Mouse (Mus musculus) forebrain, postnatal 0 days (tissue): ENCODE measurements around the gene Stag1. TPM values are rescaled to one million over a fixed set of nuclear protein-coding genes. Genes with fewer than 3 reads are reported as not detected.
A peak's percentile ranks its signal among the peaks of the same experiment; 100 is the strongest.

Experiments used
- ATAC-seq: fragments of 200-750 bp; cut with Nextera tagmentation; 2 replicates; pipeline ENCODE4 v1.8.0; 2017; ENCODE audit warnings: mild to moderate bottlenecking, moderate library complexity
- DNase-seq: peaks from one replicate; pipeline ENCODE4 v3.0.0-alpha.2; 2015
- H3K27ac ChIP-seq: fragments of 300-500 bp; sonication (generic); 2 replicates; pipeline ENCODE4 v1.5.1; 2014; ENCODE audit warnings: low read depth, mild to moderate bottlenecking, antibody characterized with exemption, low read length, moderate library complexity, mixed read lengths
- H3K27me3 ChIP-seq: fragments of 300-500 bp; sonication (generic); 2 replicates; pipeline ENCODE4 v1.6.1; 2014; ENCODE audit warnings: mild to moderate bottlenecking, low read length, mixed read lengths; ENCODE audit not compliant: insufficient read depth
- H3K36me3 ChIP-seq: fragments of 300-500 bp; sonication (generic); 2 replicates; pipeline ENCODE4 v1.6.1; 2014; ENCODE audit warnings: mild to moderate bottlenecking, moderate library complexity; ENCODE audit not compliant: insufficient read depth
- H3K4me1 ChIP-seq: fragments of 300-500 bp; sonication (generic); 2 replicates; pipeline ENCODE4 v1.6.1; 2014; ENCODE audit warnings: antibody characterized with exemption; ENCODE audit not compliant: insufficient read depth
- H3K4me2 ChIP-seq: fragments of 300-500 bp; sonication (generic); 2 replicates; pipeline ENCODE4 v1.6.1; 2014; ENCODE audit warnings: low read depth, mild to moderate bottlenecking, moderate library complexity
- H3K4me3 ChIP-seq: fragments of 300-500 bp; sonication (generic); 2 replicates; pipeline ENCODE4 v1.5.1; 2014; ENCODE audit warnings: low read depth, low read length, mixed read lengths
- H3K9ac ChIP-seq: fragments of 300-500 bp; sonication (generic); 2 replicates; pipeline ENCODE4 v1.6.1; 2014; ENCODE audit warnings: mild to moderate bottlenecking
- H3K9me3 ChIP-seq: fragments of 300-500 bp; sonication (generic); 2 replicates; pipeline ENCODE4 v1.6.1; 2016; ENCODE audit warnings: low read length
- CTCF ChIP-seq: sonication (generic); IDR thresholded peaks from 2 replicates; pipeline ENCODE4 v1.5.1; 2016; ENCODE audit warnings: antibody characterized with exemption, control low read depth, low read depth
- WGBS: fragments of 180-500 bp; shearing (Covaris S2); extraction: QIAGEN DNeasy Blood & Tissue Kit; methylation state at CpG from one replicate; pipeline ENCODE4 v1.1.7; 2014; 5-methylcytosine and 5-hydroxymethylcytosine counted together
- polyA plus RNA-seq: library from polyadenylated mRNA; unstranded; fragments of >200 nt; fragmentation: Nextera tagmentation; extraction: Ambion mirVana; gene quantifications from 2 replicates; pipeline ENCODE4 v1.2.1, GENCODE M21; 2015
- total RNA-seq: library from RNA; depleted of rRNA; stranded (reverse); fragments of >200 nt; gene quantifications from 2 replicates; pipeline ENCODE4 v1.2.3, GENCODE M21; 2014

The Stag1 gene
- total and polyA plus RNA-seq, 2 experiments from 2014 or later, result 22.4 to 65.1 TPM

- no peak for DNase-seq
- no peaks in the 10 kb centered on the region for H3K27me3 ChIP-seq
- no peak overlapping the region for H3K27ac ChIP-seq
- H3K4me2 ChIP-seq, result no peak overlapping the region
- no peak overlapping the region for H3K4me3 ChIP-seq
- H3K36me3 ChIP-seq, result no peaks in the 10 kb centered on the region
- H3K4me1 ChIP-seq, result no peaks in the 10 kb centered on the region
- 42% methylated on average over 2 of the region's 2 CpGs for WGBS
- H3K9me3 ChIP-seq, result no peaks in the 10 kb centered on the region
- no peak for ATAC-seq
- H3K9ac ChIP-seq, result no peak overlapping the region
- no peak for TF ChIP-seq CTCF
These were observed 43.2 kb downstream of the Stag1 start for GRCm38 (mm10) chr9:100640754-100641153.

DNA sequence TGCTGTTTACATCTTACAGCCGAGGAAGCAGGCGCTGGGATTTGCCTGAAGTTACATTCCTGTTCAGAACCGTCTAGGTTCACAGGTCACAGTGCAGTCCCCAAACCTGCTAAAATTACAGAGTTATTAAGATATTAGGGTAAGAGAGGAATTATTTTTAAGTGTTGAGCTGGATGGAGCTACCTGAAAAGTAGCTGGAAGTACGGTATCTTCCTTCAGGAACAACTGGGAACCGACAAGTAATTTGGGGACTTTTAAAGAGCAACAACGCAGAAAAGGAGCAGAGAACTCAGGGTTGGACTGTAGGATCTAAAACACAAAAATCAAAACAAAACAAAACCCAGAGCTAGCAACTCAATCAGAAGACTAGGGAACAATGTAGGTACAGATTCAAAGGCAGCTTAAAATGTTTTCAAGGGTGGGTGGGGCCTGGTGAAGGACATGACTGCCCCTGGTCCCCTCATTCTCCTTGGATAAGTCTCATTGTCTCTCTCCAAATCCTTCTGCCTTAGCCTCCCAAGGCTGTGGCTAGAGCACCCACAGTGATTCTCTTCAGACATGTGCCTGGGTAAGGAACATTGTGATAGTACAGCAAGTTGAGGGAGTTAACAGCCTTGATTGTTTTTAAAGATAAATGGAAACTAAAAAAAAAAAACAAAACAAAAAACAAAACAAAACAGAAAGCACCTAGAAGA lies 43.9 kb downstream of the Stag1 start:
- H3K9ac ChIP-seq, result no peak overlapping the region
- no peaks in the 10 kb centered on the region for H3K36me3 ChIP-seq
- no peaks in the 10 kb centered on the region for H3K9me3 ChIP-seq
- ATAC-seq (no peak), DNase-seq (no peak)
- H3K4me3 ChIP-seq, result no peak overlapping the region
- H3K27me3 ChIP-seq, result no peaks in the 10 kb centered on the region
- no peaks in the 10 kb centered on the region for H3K4me1 ChIP-seq
- 23% methylated on average over 6 of the region's 6 CpGs for WGBS
- peak overlapping the region; percentile 50 for H3K4me2 ChIP-seq
- H3K27ac ChIP-seq, result no peak overlapping the region
- no peak for TF ChIP-seq CTCF

- no peaks in the 10 kb centered on the region for H3K4me1 ChIP-seq
- peak overlapping the region; percentile 50 for H3K4me2 ChIP-seq
- H3K27ac ChIP-seq, result peak overlapping the region; percentile 99
- no peaks in the 10 kb centered on the region for H3K9me3 ChIP-seq
- H3K36me3 ChIP-seq, result no peaks in the 10 kb centered on the region
- DNase-seq (no peak), ATAC-seq (no peak)
- no peak for TF ChIP-seq CTCF
- no peaks in the 10 kb centered on the region for H3K27me3 ChIP-seq
- peak overlapping the region; percentile 92 for H3K9ac ChIP-seq
- 1% methylated on average over 16 of the region's 16 CpGs for WGBS
- peak overlapping the region; percentile 87 for H3K4me3 ChIP-seq
These were observed 44.7 kb downstream of the Stag1 start for GRCm38 (mm10) chr9:100642186-100642839.

- peak; percentile 99 for TF ChIP-seq CTCF
- H3K4me2 ChIP-seq, result peak overlapping the region; percentile 65
- H3K4me1 ChIP-seq, result no peaks in the 10 kb centered on the region
- DNase-seq, result peak; percentile 100
- no peaks in the 10 kb centered on the region for H3K27me3 ChIP-seq
- peak overlapping the region; percentile 92 for H3K9ac ChIP-seq
- no peaks in the 10 kb centered on the region for H3K36me3 ChIP-seq
- H3K9me3 ChIP-seq, result no peaks in the 10 kb centered on the region
- WGBS, result 1% methylated on average over 84 of the region's 97 CpGs
- peak overlapping the region; percentile 99 for H3K27ac ChIP-seq
- peak; percentile 95 for ATAC-seq
- peak overlapping the region; percentile 87 for H3K4me3 ChIP-seq
These were observed 45.5 kb downstream of the Stag1 start for GRCm38 (mm10) chr9:100642840-100643697.

DNA sequence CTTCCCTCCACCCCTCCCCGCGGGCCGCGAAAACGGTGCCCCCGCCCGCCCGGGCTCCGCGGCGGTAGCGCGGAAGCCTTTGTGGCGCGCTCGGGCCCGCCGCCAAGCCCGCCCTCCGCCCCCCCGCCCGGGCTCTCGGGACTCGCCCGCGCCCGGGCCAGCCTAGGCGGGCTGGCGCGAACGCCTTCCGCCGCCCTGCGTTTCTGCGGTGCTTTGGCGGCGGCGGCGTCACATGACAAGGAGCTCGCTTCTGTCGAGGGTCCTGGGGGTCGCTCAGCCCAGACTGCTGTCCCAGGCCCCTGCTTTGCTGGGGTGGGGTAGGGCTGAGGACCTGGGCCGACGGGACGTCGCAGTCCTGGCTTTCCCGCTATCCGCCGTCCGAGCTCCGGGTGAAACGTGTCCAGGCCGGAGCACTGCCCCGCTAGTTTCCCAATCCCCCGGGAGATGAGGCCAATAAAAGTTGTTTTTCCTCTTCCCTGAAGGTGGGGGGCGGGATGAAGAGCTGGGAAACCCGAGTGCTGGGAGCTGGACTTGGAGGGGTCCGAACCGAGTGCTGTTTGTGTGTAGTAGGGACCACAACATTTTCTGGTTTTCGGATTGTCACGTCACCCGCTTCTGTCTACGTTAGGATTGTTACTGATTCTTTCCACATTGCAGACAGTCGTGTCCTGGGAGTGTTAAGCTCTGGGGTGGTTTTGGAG lies 46.6 kb downstream of the Stag1 start:
- H3K4me1 ChIP-seq, result no peaks in the 10 kb centered on the region
- H3K27me3 ChIP-seq, result no peaks in the 10 kb centered on the region
- no peaks in the 10 kb centered on the region for H3K9me3 ChIP-seq
- H3K27ac ChIP-seq, result peak overlapping the region; percentile 99
- DNase-seq (peak; percentile 79), ATAC-seq (peak; percentile 4; the same call in 1 of the 2 replicates)
- H3K36me3 ChIP-seq, result no peaks in the 10 kb centered on the region
- TF ChIP-seq CTCF, result no peak
- H3K9ac ChIP-seq, result peak overlapping the region; percentile 92
- H3K4me2 ChIP-seq, result peak overlapping the region; percentile 65
- peak overlapping the region; percentile 87 for H3K4me3 ChIP-seq
- under 1% methylated on average over 63 of the region's 64 CpGs for WGBS

- H3K4me1 ChIP-seq, result no peaks in the 10 kb centered on the region
- H3K9ac ChIP-seq, result no peak overlapping the region
- TF ChIP-seq CTCF, result no peak
- H3K36me3 ChIP-seq, result no peaks in the 10 kb centered on the region
- peak overlapping the region; percentile 65 for H3K4me2 ChIP-seq
- no peaks in the 10 kb centered on the region for H3K9me3 ChIP-seq
- ATAC-seq (no peak), DNase-seq (no peak)
- H3K27ac ChIP-seq, result no peak overlapping the region
- peak overlapping the region; percentile 87 for H3K4me3 ChIP-seq
- WGBS, result 8% methylated on average over 8 of the region's 8 CpGs
- no peaks in the 10 kb centered on the region for H3K27me3 ChIP-seq
These were observed 47.7 kb downstream of the Stag1 start for GRCm38 (mm10) chr9:100645026-100645940.
